Mouse (Mus musculus): ENCODE data around the gene Cox4i2.

GRCm38 (mm10) chr2:152704811-152705370 is 49.1 kb upstream of the Cox4i2 start:
- TF ChIP-seq CTCF (IDR thresholded peaks at IDR 0.05; ENCODE audit: extremely low read depth, insufficient read depth, low read length) (no peak), POLR2A (IDR thresholded peaks at IDR 0.05; ENCODE audit: extremely low read depth, insufficient read depth, low read length) (no peak)
